Mouse (Mus musculus): Measurements from ENCODE around the gene Tmsb10. TPM values are rescaled to one million over a fixed set of nuclear protein-coding genes. Genes with fewer than 3 reads are reported as not detected.

The Tmsb10 gene
- polyA plus RNA-seq, 1 experiment: 6,677 TPM

GRCm38 (mm10) chr6:72923381-72923780 is 35.2 kb downstream of the Tmsb10 start:
- TF ChIP-seq MYOG (IDR thresholded peaks at IDR 0.05; ENCODE audit: control insufficient read depth in 1 of 3, insufficient read depth in 1 of 3, insufficient read length in 2 of 3, low read depth in 2 of 3) (no peak), TCF12 (IDR thresholded peaks at IDR 0.05; ENCODE audit: insufficient read depth, poor library complexity, severe bottlenecking) (no peak), TCF3 (IDR thresholded peaks at IDR 0.05; ENCODE audit: insufficient read length, low read depth) (no peak), USF1 (IDR thresholded peaks at IDR 0.05; ENCODE audit: low read depth) (no peak), POLR2A (IDR thresholded peaks at IDR 0.05; ENCODE audit: insufficient read length, low read depth) (no peak)
- Histone ChIP-seq H3K4me3 (no peak overlapping the region), H3K79me2 (ENCODE audit: control insufficient read depth, insufficient read depth) (no peaks in the 10 kb centered on the region), H3K27me3 (ENCODE audit: control insufficient read depth, insufficient read depth, insufficient read length) (no peaks in the 10 kb centered on the region), H3K4me2 (ENCODE audit: low read depth) (no peak overlapping the region), H3K36me3 (ENCODE audit: control insufficient read depth, insufficient read depth) (no peaks in the 10 kb centered on the region), H3ac (ENCODE audit: control insufficient read depth, insufficient read length) (no peak overlapping the region)

- no peak overlapping the region for H3ac ChIP-seq (ENCODE audit: control insufficient read depth, insufficient read length)
- no peaks in the 10 kb centered on the region for H3K36me3 ChIP-seq (ENCODE audit: control insufficient read depth, insufficient read depth)
- no peak for TF ChIP-seq MAX (IDR thresholded peaks at IDR 0.05; ENCODE audit: low read depth)
- TF ChIP-seq REST (IDR thresholded peaks at IDR 0.05; ENCODE audit: insufficient read depth, insufficient read length): no peak
- TF ChIP-seq SRF (IDR thresholded peaks at IDR 0.05; ENCODE audit: control insufficient read depth, insufficient read length, low read depth): no peak
- no peak for TF ChIP-seq E2F4 (IDR thresholded peaks at IDR 0.05; ENCODE audit: insufficient read depth)
- TF ChIP-seq TCF12 (IDR thresholded peaks at IDR 0.05; ENCODE audit: insufficient read depth, poor library complexity, severe bottlenecking): no peak
- TF ChIP-seq MYOD1 (IDR thresholded peaks at IDR 0.05; ENCODE audit: control insufficient read depth in 1 of 3, insufficient read length in 2 of 3, low read depth in 2 of 3): no peak
- TF ChIP-seq POLR2A (IDR thresholded peaks at IDR 0.05; ENCODE audit: insufficient read length, low read depth): no peak
- no peak for TF ChIP-seq POLR2AphosphoS2 (IDR thresholded peaks at IDR 0.05; ENCODE audit: insufficient read length, low read depth)
- TF ChIP-seq CEBPB (IDR thresholded peaks at IDR 0.05; ENCODE audit: insufficient read depth, poor library complexity, severe bottlenecking): no peak
- TF ChIP-seq USF1 (IDR thresholded peaks at IDR 0.05; ENCODE audit: low read depth): no peak
- H3K27me3 ChIP-seq (ENCODE audit: control insufficient read depth, insufficient read depth, insufficient read length): no peaks in the 10 kb centered on the region
- no peak overlapping the region for H3K4me2 ChIP-seq (ENCODE audit: low read depth)
- H3K4me3 ChIP-seq: no peak overlapping the region
- H3K79me2 ChIP-seq (ENCODE audit: control insufficient read depth, insufficient read depth): no peaks in the 10 kb centered on the region
These were observed 37.5 kb downstream of the Tmsb10 start for GRCm38 (mm10) chr6:72921081-72921480.

- H3K4me2 ChIP-seq (ENCODE audit: low read depth): no peak overlapping the region
- TF ChIP-seq POLR2A (IDR thresholded peaks at IDR 0.05; ENCODE audit: insufficient read length, low read depth) (no peak), MYOD1 (IDR thresholded peaks at IDR 0.05; ENCODE audit: control insufficient read depth in 1 of 3, insufficient read length in 2 of 3, low read depth in 2 of 3) (no peak)
- no peaks in the 10 kb centered on the region for H3K27me3 ChIP-seq (ENCODE audit: control insufficient read depth, insufficient read depth, insufficient read length)
- no peaks in the 10 kb centered on the region for H3K79me2 ChIP-seq (ENCODE audit: control insufficient read depth, insufficient read depth)
- no peak overlapping the region for H3K4me3 ChIP-seq
- H3ac ChIP-seq (ENCODE audit: control insufficient read depth, insufficient read length): no peak overlapping the region
- no peaks in the 10 kb centered on the region for H3K36me3 ChIP-seq (ENCODE audit: control insufficient read depth, insufficient read depth)
These were observed 40.0 kb downstream of the Tmsb10 start for GRCm38 (mm10) chr6:72918510-72919033.

- H3K79me2 ChIP-seq (ENCODE audit: control insufficient read depth, insufficient read depth): no peaks in the 10 kb centered on the region
- no peak overlapping the region for H3K4me3 ChIP-seq
These were observed 42.2 kb downstream of the Tmsb10 start for GRCm38 (mm10) chr6:72916330-72916729.

GRCm38 (mm10) chr6:72914087-72914749 is 44.3 kb downstream of the Tmsb10 start:
- Histone ChIP-seq H3ac (ENCODE audit: control insufficient read depth, insufficient read length) (no peak overlapping the region), H3K36me3 (ENCODE audit: control insufficient read depth, insufficient read depth) (no peaks in the 10 kb centered on the region), H3K79me2 (ENCODE audit: control insufficient read depth, insufficient read depth) (no peaks in the 10 kb centered on the region), H3K4me2 (ENCODE audit: low read depth) (no peak overlapping the region), H3K27me3 (ENCODE audit: control insufficient read depth, insufficient read depth, insufficient read length) (no peaks in the 10 kb centered on the region), H3K4me3 (no peak overlapping the region)
- no peak for TF ChIP-seq POLR2AphosphoS2 (IDR thresholded peaks at IDR 0.05; ENCODE audit: insufficient read length, low read depth)
- TF ChIP-seq POLR2A (IDR thresholded peaks at IDR 0.05; ENCODE audit: insufficient read length, low read depth): no peak
- TF ChIP-seq MYOD1 (IDR thresholded peaks at IDR 0.05; ENCODE audit: control insufficient read depth in 1 of 3, insufficient read length in 2 of 3, low read depth in 2 of 3): no peak
- no peak for TF ChIP-seq SRF (IDR thresholded peaks at IDR 0.05; ENCODE audit: control insufficient read depth, insufficient read length, low read depth)
- no peak for TF ChIP-seq USF1 (IDR thresholded peaks at IDR 0.05; ENCODE audit: low read depth)
- no peak for TF ChIP-seq TCF3 (IDR thresholded peaks at IDR 0.05; ENCODE audit: insufficient read length, low read depth)
- TF ChIP-seq E2F4 (IDR thresholded peaks at IDR 0.05; ENCODE audit: insufficient read depth): no peak
- TF ChIP-seq REST (IDR thresholded peaks at IDR 0.05; ENCODE audit: insufficient read depth, insufficient read length): no peak
- TF ChIP-seq MYOG (IDR thresholded peaks at IDR 0.05; ENCODE audit: control insufficient read depth in 1 of 3, insufficient read depth in 1 of 3, insufficient read length in 2 of 3, low read depth in 2 of 3): no peak
- TF ChIP-seq TCF12 (IDR thresholded peaks at IDR 0.05; ENCODE audit: insufficient read depth, poor library complexity, severe bottlenecking): no peak
- TF ChIP-seq CEBPB (IDR thresholded peaks at IDR 0.05; ENCODE audit: insufficient read depth, poor library complexity, severe bottlenecking): no peak

More at GRCm38 (mm10) chr6:72916330-72916729, 42.2 kb downstream of the Tmsb10 start:
- no peak overlapping the region for H3ac ChIP-seq (ENCODE audit: control insufficient read depth, insufficient read length)
- no peaks in the 10 kb centered on the region for H3K36me3 ChIP-seq (ENCODE audit: control insufficient read depth, insufficient read depth)
- H3K27me3 ChIP-seq (ENCODE audit: control insufficient read depth, insufficient read depth, insufficient read length): no peaks in the 10 kb centered on the region
- TF ChIP-seq POLR2A (IDR thresholded peaks at IDR 0.05; ENCODE audit: insufficient read length, low read depth): no peak
- no peak for TF ChIP-seq TCF3 (IDR thresholded peaks at IDR 0.05; ENCODE audit: insufficient read length, low read depth)
- TF ChIP-seq E2F4 (IDR thresholded peaks at IDR 0.05; ENCODE audit: insufficient read depth): no peak
- no peak for TF ChIP-seq POLR2AphosphoS2 (IDR thresholded peaks at IDR 0.05; ENCODE audit: insufficient read length, low read depth)
- no peak overlapping the region for H3K4me2 ChIP-seq (ENCODE audit: low read depth)

Measured in myocyte (in vitro differentiated cells).